Mouse (Mus musculus) liver, embryonic 14.5 days (tissue): Measurements from ENCODE around the gene Brpf1. TPM values are rescaled to one million over a fixed set of nuclear protein-coding genes. Genes with fewer than 3 reads are reported as not detected.
A peak's percentile ranks its signal among the peaks of the same experiment; 100 is the strongest.
"Not testable (repeated sequence)": the region's sequence is repeated elsewhere in the genome, so short reads cannot be mapped to it uniquely, and the experiment has no call there.

Source experiments
- ATAC-seq: fragments of 200-750 bp; cut with Nextera tagmentation; 2 replicates; pipeline ENCODE4 v1.8.0; 2017; ENCODE audit warnings: moderate number of reproducible peaks, mild to moderate bottlenecking, moderate library complexity; ENCODE audit not compliant: insufficient read depth
- DNase-seq, 3 experiments: peaks; one replicate each; pipeline ENCODE4 v3.0.0-alpha.2; 2012 to 2013; ENCODE audit warnings: low read depth in 3 of 3, low spot score in 3 of 3
- H3K27ac ChIP-seq: fragments of 300-500 bp; sonication (generic); 2 replicates; pipeline ENCODE4 v1.5.1; 2014; ENCODE audit warnings: moderate library complexity, mild to moderate bottlenecking, control low read depth, inconsistent platforms
- H3K27me3 ChIP-seq: fragments of 300-500 bp; sonication (generic); 2 replicates; pipeline ENCODE4 v1.6.1; 2014; ENCODE audit warnings: mild to moderate bottlenecking, low read length, moderate library complexity; ENCODE audit not compliant: control insufficient read depth, insufficient read depth
- H3K36me3 ChIP-seq: fragments of 300-500 bp; sonication (generic); replicated peaks from 2 replicates; pipeline ENCODE4 v1.6.1; 2014; ENCODE audit warnings: low read depth; ENCODE audit not compliant: control insufficient read depth, insufficient read depth
- H3K4me1 ChIP-seq, 2 experiments: fragments of 200-500 bp in 1 of 2; fragments of 300-500 bp in 1 of 2; sonication (generic) in 1 of 2; replicated peaks; 2 replicates each; pipeline ENCODE4 v1.6.1; 2012 to 2014; ENCODE audit warnings: antibody characterized with exemption in 1 of 2, inconsistent platforms in 1 of 2, low read length in 1 of 2; ENCODE audit not compliant: control insufficient read depth in 2 of 2, insufficient read depth in 2 of 2
- H3K4me2 ChIP-seq: fragments of 300-500 bp; sonication (generic); 2 replicates; pipeline ENCODE4 v1.6.1; 2014; ENCODE audit warnings: low read depth, mild to moderate bottlenecking, control low read depth, moderate library complexity
- H3K4me3 ChIP-seq, 2 experiments: fragments of 200-500 bp in 1 of 2; fragments of 300-500 bp in 1 of 2; sonication (generic) in 1 of 2; 2 replicates each; pipeline ENCODE4 v1.5.1; 2012 to 2014; ENCODE audit warnings: low read depth in 2 of 2, low read length in 2 of 2, mild to moderate bottlenecking in 2 of 2, control low read depth in 1 of 2, inconsistent platforms in 1 of 2, moderate library complexity in 1 of 2; ENCODE audit not compliant: insufficient read depth in 1 of 2
- H3K9ac ChIP-seq: fragments of 300-500 bp; sonication (generic); replicated peaks from 2 replicates; pipeline ENCODE4 v1.6.1; 2014; ENCODE audit warnings: mild to moderate bottlenecking, control low read depth, moderate library complexity
- H3K9me3 ChIP-seq: fragments of 300-500 bp; sonication (generic); 2 replicates; pipeline ENCODE4 v1.6.1; 2016; ENCODE audit warnings: low read length, mixed read lengths; ENCODE audit not compliant: control insufficient read depth
- CTCF ChIP-seq: IDR thresholded peaks from 2 replicates; pipeline ENCODE4 v1.5.1; 2016; ENCODE audit warnings: antibody characterized with exemption, low read depth, control low read depth
- EP300 ChIP-seq: IDR thresholded peaks from 2 replicates; pipeline ENCODE4 v1.6.1; 2016; ENCODE audit warnings: antibody characterized with exemption, low read depth
- WGBS: fragments of 180-500 bp; shearing (Covaris S2); extraction: QIAGEN DNeasy Blood & Tissue Kit; methylation state at CpG from one replicate; pipeline ENCODE4 v1.1.7; 2014; ENCODE audit not compliant: insufficient replicate concordance; 5-methylcytosine and 5-hydroxymethylcytosine counted together
- polyA plus RNA-seq, 2 experiments: library from polyadenylated mRNA; depleted of rRNA in 1 of 2; stranded (reverse) in 1 of 2; unstranded in 1 of 2; fragments of >200 nt; fragmentation: Nextera tagmentation in 1 of 2; extraction: Ambion mirVana in 1 of 2; gene quantifications; 2 replicates each; pipeline versions ENCODE4 v1.2.1 to v1.2.3; 2012 to 2014

Brpf1 gene
- polyA plus RNA-seq, 2 experiments: 6.7 to 11.7 TPM

- peak within 1 kb of the TSS; percentile 63 to 80 for H3K4me3 ChIP-seq
- no peaks in the 10 kb centered on the region for H3K27me3 ChIP-seq
- TF ChIP-seq CTCF (0 out of 2 replicates have a peak, but pooled peaks have one; percentile 30), EP300 (no peak)
- under 1% methylated on average over 52 of the region's 52 CpGs for WGBS
- peak within 1 kb of the TSS; percentile 87 for H3K27ac ChIP-seq
- peak; percentile 97 for ATAC-seq
- no peaks in the 10 kb centered on the region for H3K9me3 ChIP-seq
- H3K9ac ChIP-seq: peak within 1 kb of the TSS; percentile 63
- peaks cover 37% of the 10 kb centered on the region for H3K36me3 ChIP-seq
- DNase-seq: peak; percentile 99
- peaks cover 1 to 5% of the 10 kb centered on the region in 2 experiments; a peak in 1 of 4 replicates for H3K4me1 ChIP-seq
- H3K4me2 ChIP-seq: peak within 1 kb of the TSS; percentile 95
Observed at GRCm38 (mm10) chr6:113326533-113327315, 19.8 kb downstream of the Brpf1 start, which contains the start of gene Ogg1. TSS of gene Ogg1 (plus strand) at chr6:113326972.

- Histone ChIP-seq H3K4me3 (no peak overlapping the region), H3K9ac (no peak overlapping the region), H3K27me3 (no peaks in the 10 kb centered on the region), H3K36me3 (peaks cover 11% of the 10 kb centered on the region), H3K27ac (no peak overlapping the region), H3K9me3 (no peaks in the 10 kb centered on the region), H3K4me2 (no peak overlapping the region), H3K4me1 (peaks cover 1 to 5% of the 10 kb centered on the region in 2 experiments; a peak in 1 of 4 replicates)
- TF ChIP-seq CTCF (no peak), EP300 (no peak)
- ATAC-seq (no peak), DNase-seq (no peak)
- WGBS: 54% methylated on average over 1 of the region's 1 CpGs
Observed at GRCm38 (mm10) chr6:113329396-113329795, 22.5 kb downstream of the Brpf1 start.

GRCm38 (mm10) chr6:113330547-113330946 is 23.6 kb downstream of the Brpf1 start:
- H3K9ac ChIP-seq: no peak overlapping the region
- no peak for DNase-seq
- no peaks in the 10 kb centered on the region for H3K9me3 ChIP-seq
- H3K4me1 ChIP-seq: peaks cover 1 to 5% of the 10 kb centered on the region in 2 experiments; a peak in 1 of 4 replicates
- H3K27me3 ChIP-seq: no peaks in the 10 kb centered on the region
- no peak for ATAC-seq
- H3K4me2 ChIP-seq: no peak overlapping the region
- H3K27ac ChIP-seq: no peak overlapping the region
- no peaks in the 10 kb centered on the region; the same call in 1 of the 2 replicates for H3K36me3 ChIP-seq
- 11% methylated on average over 2 of the region's 2 CpGs for WGBS
- H3K4me3 ChIP-seq: no peak overlapping the region
- TF ChIP-seq CTCF (no peak), EP300 (no peak)

GRCm38 (mm10) chr6:113331721-113332120 is 24.8 kb downstream of the Brpf1 start:
- H3K4me3 ChIP-seq: no peak overlapping the region
- WGBS: 79% methylated on average over 11 of the region's 11 CpGs
- no peaks in the 10 kb centered on the region for H3K9me3 ChIP-seq
- ATAC-seq (no peak), DNase-seq (no peak)
- H3K4me1 ChIP-seq: 0 out of 4 replicates have a peak, but pooled peaks cover 0 to 1% of the 10 kb centered on the region in 2 experiments
- no peak for TF ChIP-seq EP300
- TF ChIP-seq CTCF: no peak
- no peak overlapping the region for H3K27ac ChIP-seq
- H3K27me3 ChIP-seq: no peaks in the 10 kb centered on the region
- H3K9ac ChIP-seq: no peak overlapping the region
- no peaks in the 10 kb centered on the region; the same call in 1 of the 2 replicates for H3K36me3 ChIP-seq
- no peak overlapping the region for H3K4me2 ChIP-seq

GRCm38 (mm10) chr6:113332734-113333133 is 25.8 kb downstream of the Brpf1 start:
- WGBS: 66% methylated on average over 6 of the region's 6 CpGs
- H3K4me1 ChIP-seq, H3K27me3 ChIP-seq, H3K27ac ChIP-seq, H3K4me2 ChIP-seq, H3K9ac ChIP-seq, ATAC-seq, H3K36me3 ChIP-seq, H3K9me3 ChIP-seq, DNase-seq, H3K4me3 ChIP-seq: not testable (repeated sequence)
- peak; percentile 17; the same call in 1 of the 2 replicates for TF ChIP-seq CTCF
